Mouse (Mus musculus) forebrain, embryonic 13.5 days (tissue): ENCODE measurements around the gene Mis18bp1. TPM values are rescaled to one million over a fixed set of nuclear protein-coding genes. Genes with fewer than 3 reads are reported as not detected.
"Not testable (repeated sequence)": the region's sequence is repeated elsewhere in the genome, so short reads cannot be mapped to it uniquely, and the experiment has no call there.

ENCODE experiments used
- ATAC-seq: fragments of 200-750 bp; cut with Nextera tagmentation; 2 replicates; pipeline ENCODE4 v1.8.0; 2017
- H3K27ac ChIP-seq: fragments of 300-500 bp; sonication (generic); 2 replicates; pipeline ENCODE4 v1.5.1; 2015; ENCODE audit warnings: inconsistent platforms, mild to moderate bottlenecking, moderate library complexity
- H3K27me3 ChIP-seq: fragments of 300-500 bp; sonication (generic); 2 replicates; pipeline ENCODE4 v1.6.1; 2015; ENCODE audit warnings: mild to moderate bottlenecking, inconsistent platforms
- H3K36me3 ChIP-seq: fragments of 300-500 bp; sonication (generic); 2 replicates; pipeline ENCODE4 v1.6.1; 2015; ENCODE audit warnings: mild to moderate bottlenecking, inconsistent platforms; ENCODE audit not compliant: poor library complexity, severe bottlenecking
- H3K4me1 ChIP-seq: fragments of 300-500 bp; sonication (generic); 2 replicates; pipeline ENCODE4 v1.6.1; 2015; ENCODE audit warnings: inconsistent platforms
- H3K4me2 ChIP-seq: fragments of 300-500 bp; sonication (generic); 2 replicates; pipeline ENCODE4 v1.6.1; 2015; ENCODE audit warnings: inconsistent platforms, mild to moderate bottlenecking, moderate library complexity
- H3K4me3 ChIP-seq: fragments of 300-500 bp; sonication (generic); 2 replicates; pipeline ENCODE4 v1.5.1; 2015; ENCODE audit warnings: mild to moderate bottlenecking, inconsistent platforms
- H3K9ac ChIP-seq: fragments of 300-500 bp; sonication (generic); 2 replicates; pipeline ENCODE4 v1.6.1; 2015; ENCODE audit warnings: mild to moderate bottlenecking, inconsistent platforms
- H3K9me3 ChIP-seq: fragments of 300-500 bp; sonication (generic); replicated peaks from 2 replicates; pipeline ENCODE4 v1.6.1; 2016; ENCODE audit warnings: inconsistent platforms
- WGBS: fragments of 180-500 bp; shearing (Covaris S2); methylation state at CpG from one replicate; pipeline ENCODE4 v1.1.7; 2015; 5-methylcytosine and 5-hydroxymethylcytosine counted together
- polyA plus RNA-seq: library from polyadenylated mRNA; unstranded; fragments of >200 nt; fragmentation: Nextera tagmentation; extraction: Ambion mirVana; gene quantifications from 2 replicates; pipeline ENCODE4 v1.2.1, GENCODE M21; 2015

Gene Mis18bp1
- polyA plus RNA-seq, 1 experiment from 2014 or later, result 68.5 TPM

GRCm38 (mm10) chr12:65114978-65115377, 57.4 kb downstream of the Mis18bp1 start:
- not testable (repeated sequence) for H3K4me3 ChIP-seq, H3K9me3 ChIP-seq, H3K27me3 ChIP-seq, ATAC-seq, H3K27ac ChIP-seq, H3K4me2 ChIP-seq, H3K4me1 ChIP-seq, H3K9ac ChIP-seq
- H3K36me3 ChIP-seq, result peaks cover 54% of the 10 kb centered on the region
- 90% methylated on average over 3 of the region's 3 CpGs for WGBS

- Histone ChIP-seq H3K36me3 (peaks cover 52% of the 10 kb centered on the region), H3K27ac (no peak overlapping the region), H3K9ac (no peak overlapping the region), H3K4me2 (no peak overlapping the region), H3K9me3 (no peaks in the 10 kb centered on the region), H3K4me1 (no peaks in the 10 kb centered on the region), H3K27me3 (no peaks in the 10 kb centered on the region), H3K4me3 (no peak overlapping the region)
- WGBS, result 90% methylated on average over 4 of the region's 4 CpGs
- no peak for ATAC-seq
Observed at GRCm38 (mm10) chr12:65113925-65114324, 58.5 kb downstream of the Mis18bp1 start.

- no peak overlapping the region for H3K4me2 ChIP-seq
- H3K9me3 ChIP-seq, result no peaks in the 10 kb centered on the region
- peaks cover 43% of the 10 kb centered on the region for H3K36me3 ChIP-seq
- H3K27me3 ChIP-seq, result no peaks in the 10 kb centered on the region
- no peaks in the 10 kb centered on the region for H3K4me1 ChIP-seq
- 94% methylated on average over 1 of the region's 1 CpGs for WGBS
- no peak overlapping the region for H3K4me3 ChIP-seq
- no peak overlapping the region for H3K9ac ChIP-seq
- no peak overlapping the region for H3K27ac ChIP-seq
- no peak for ATAC-seq
Observed at GRCm38 (mm10) chr12:65112811-65113210, 59.6 kb downstream of the Mis18bp1 start.

GRCm38 (mm10) chr12:65111503-65111902, 60.9 kb downstream of the Mis18bp1 start:
- Histone ChIP-seq H3K9ac (no peak overlapping the region), H3K27ac (no peak overlapping the region), H3K4me1 (no peaks in the 10 kb centered on the region), H3K4me2 (no peak overlapping the region), H3K27me3 (no peaks in the 10 kb centered on the region), H3K9me3 (no peaks in the 10 kb centered on the region), H3K4me3 (no peak overlapping the region), H3K36me3 (peaks cover 38% of the 10 kb centered on the region)
- WGBS, result 91% methylated on average over 3 of the region's 3 CpGs
- no peak for ATAC-seq

GRCm38 (mm10) chr12:65108746-65109145, 63.7 kb downstream of the Mis18bp1 start:
- Histone ChIP-seq H3K27me3 (no peaks in the 10 kb centered on the region), H3K9ac (no peak overlapping the region), H3K27ac (no peak overlapping the region), H3K36me3 (peaks cover 36% of the 10 kb centered on the region), H3K4me1 (no peaks in the 10 kb centered on the region), H3K4me2 (no peak overlapping the region), H3K9me3 (no peaks in the 10 kb centered on the region), H3K4me3 (no peak overlapping the region)
- no peak for ATAC-seq
- 74% methylated on average over 1 of the region's 1 CpGs for WGBS

Other genes starting within 250 kb of the Mis18bp1 start
- 24.9 and 26.3 TPM in 2 replicates for gene Klhl28, start 207.1 kb downstream of the Mis18bp1 start, polyA plus RNA-seq
- gene Togaram1, start 206.8 kb downstream of the Mis18bp1 start, polyA plus RNA-seq, result 20.1 and 25.3 TPM in 2 replicates
- 63.2 and 64.9 TPM in 2 replicates for gene Prpf39, start 136.3 kb downstream of the Mis18bp1 start, polyA plus RNA-seq
- 636 and 684 TPM in 2 replicates for gene Fkbp3, start 98.6 kb downstream of the Mis18bp1 start, polyA plus RNA-seq
- 11.8 and 13.9 TPM in 2 replicates for gene Fancm, start 97.0 kb downstream of the Mis18bp1 start, polyA plus RNA-seq
- not detected in 2 replicates for gene Wdr20rt, start 52.9 kb upstream of the Mis18bp1 start, polyA plus RNA-seq